Mouse (Mus musculus) heart, postnatal 0 days (tissue): ENCODE results near the gene Rubcn. TPM values are rescaled to one million over a fixed set of nuclear protein-coding genes. Genes with fewer than 3 reads are reported as not detected.

ENCODE experiments used
- ATAC-seq: fragments of 200-750 bp; cut with Nextera tagmentation; 2 replicates; pipeline ENCODE4 v1.8.0; 2017; ENCODE audit warnings: low read depth, moderate number of reproducible peaks, moderate library complexity; ENCODE audit not compliant: insufficient read depth
- DNase-seq: peaks from one replicate; pipeline ENCODE4 v3.0.0-alpha.2; 2016; ENCODE audit warnings: low spot score
- H3K27ac ChIP-seq: fragments of 300-500 bp; sonication (generic); 2 replicates; pipeline ENCODE4 v1.5.1; 2014; ENCODE audit warnings: low read depth, mild to moderate bottlenecking
- H3K27me3 ChIP-seq: fragments of 300-500 bp; sonication (generic); 2 replicates; pipeline ENCODE4 v1.6.1; 2014; ENCODE audit warnings: low read length, mixed read lengths; ENCODE audit not compliant: control insufficient read depth, insufficient read depth
- H3K36me3 ChIP-seq: fragments of 300-500 bp; sonication (generic); replicated peaks from 2 replicates; pipeline ENCODE4 v1.6.1; 2014; ENCODE audit warnings: low read length, mixed read lengths; ENCODE audit not compliant: control insufficient read depth, insufficient read depth
- H3K4me1 ChIP-seq: fragments of 300-500 bp; sonication (generic); 2 replicates; pipeline ENCODE4 v1.6.1; 2014; ENCODE audit warnings: antibody characterized with exemption; ENCODE audit not compliant: control insufficient read depth, insufficient read depth
- H3K4me2 ChIP-seq: fragments of 300-500 bp; sonication (generic); 2 replicates; pipeline ENCODE4 v1.6.1; 2014; ENCODE audit warnings: low read depth, mild to moderate bottlenecking, low read length, moderate library complexity
- H3K4me3 ChIP-seq: fragments of 300-500 bp; sonication (generic); 2 replicates; pipeline ENCODE4 v1.5.1; 2014; ENCODE audit warnings: low read depth, low read length
- H3K9ac ChIP-seq: fragments of 300-500 bp; sonication (generic); replicated peaks from 2 replicates; pipeline ENCODE4 v1.6.1; 2014; ENCODE audit warnings: low read depth, low read length, mixed read lengths
- H3K9me3 ChIP-seq: fragments of 300-500 bp; sonication (generic); replicated peaks from 2 replicates; pipeline ENCODE4 v1.6.1; 2016; ENCODE audit warnings: low read length; ENCODE audit not compliant: control insufficient read depth
- CTCF ChIP-seq: IDR thresholded peaks from 2 replicates; pipeline ENCODE4 v1.5.1; 2016; ENCODE audit warnings: antibody characterized with exemption, control low read depth, low read depth
- EP300 ChIP-seq: IDR thresholded peaks from 2 replicates; pipeline ENCODE4 v1.6.1; 2016; ENCODE audit warnings: antibody characterized with exemption, low read depth
- WGBS: fragments of 180-500 bp; shearing (Covaris S2); extraction: QIAGEN DNeasy Blood & Tissue Kit; methylation state at CpG from one replicate; pipeline ENCODE4 v1.1.7; 2014; 5-methylcytosine and 5-hydroxymethylcytosine counted together
- polyA plus RNA-seq: library from polyadenylated mRNA; unstranded; fragments of >200 nt; fragmentation: Nextera tagmentation; extraction: Ambion mirVana; gene quantifications from 2 replicates; pipeline ENCODE4 v1.2.1, GENCODE M21; 2015
- total RNA-seq: library from RNA; depleted of rRNA; stranded (reverse); fragments of >200 nt; gene quantifications from 2 replicates; pipeline ENCODE4 v1.2.3, GENCODE M21; 2014; ENCODE audit warnings: low replicate concordance

Rubcn gene
- total and polyA plus RNA-seq, 2 experiments from 2014 or later: 12.5 to 66.7 TPM

DNA sequence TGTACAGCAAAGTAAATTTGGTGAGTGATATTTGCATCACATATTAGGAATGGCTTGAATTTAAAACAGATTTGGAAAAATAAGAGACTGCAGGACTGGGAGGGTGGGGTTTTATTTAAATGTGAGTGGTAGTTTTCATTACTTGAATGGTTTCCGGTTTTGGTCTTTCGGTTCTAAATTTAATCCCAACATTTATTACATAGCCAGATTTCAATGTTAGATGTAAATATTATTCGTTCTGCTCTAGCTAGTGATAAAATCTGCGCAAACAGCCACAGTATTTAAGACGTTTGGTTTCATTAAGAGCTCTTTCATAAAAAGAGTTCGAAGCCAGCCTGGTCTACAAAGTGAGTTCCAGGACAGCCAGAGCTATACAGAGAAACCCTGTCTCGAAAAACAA, 35.6 kb upstream of the Rubcn start:
- Histone ChIP-seq H3K9ac (no peak overlapping the region; the same call in 1 of the 2 replicates), H3K4me3 (no peak overlapping the region)

DNA sequence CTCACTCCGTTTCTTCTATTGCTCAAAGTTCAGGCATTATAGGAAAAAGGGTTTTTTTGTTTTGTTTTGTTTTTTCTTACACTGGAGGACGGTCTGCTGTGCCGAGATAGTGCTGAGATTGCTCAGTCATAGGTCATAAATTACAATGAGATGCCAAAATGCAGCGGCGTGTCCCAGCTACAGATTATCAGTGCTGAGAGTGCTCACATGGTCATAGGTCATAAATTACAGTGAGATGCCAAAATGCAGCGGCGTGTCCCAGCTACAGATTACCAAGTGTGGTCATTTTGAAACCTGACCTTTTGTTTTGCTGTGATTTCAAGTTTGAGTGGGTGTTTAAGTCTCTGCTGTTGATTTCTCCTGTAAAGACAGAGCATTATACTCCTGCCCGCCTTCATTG, 29.2 kb upstream of the Rubcn start:
- ATAC-seq: no peak

More for the DNA sequence above, 35.6 kb upstream of the Rubcn start:
- TF ChIP-seq CTCF (no peak), EP300 (no peak)
- DNase-seq: no peak
- no peaks in the 10 kb centered on the region for H3K27me3 ChIP-seq
- H3K27ac ChIP-seq: no peak overlapping the region
- no peak for ATAC-seq
- 48% methylated on average over 7 of the region's 7 CpGs for WGBS
- no peaks in the 10 kb centered on the region for H3K36me3 ChIP-seq
- peaks cover 4% of the 10 kb centered on the region for H3K4me1 ChIP-seq
- no peaks in the 10 kb centered on the region for H3K9me3 ChIP-seq
- peak overlapping the region; percentile 76 for H3K4me2 ChIP-seq

DNA sequence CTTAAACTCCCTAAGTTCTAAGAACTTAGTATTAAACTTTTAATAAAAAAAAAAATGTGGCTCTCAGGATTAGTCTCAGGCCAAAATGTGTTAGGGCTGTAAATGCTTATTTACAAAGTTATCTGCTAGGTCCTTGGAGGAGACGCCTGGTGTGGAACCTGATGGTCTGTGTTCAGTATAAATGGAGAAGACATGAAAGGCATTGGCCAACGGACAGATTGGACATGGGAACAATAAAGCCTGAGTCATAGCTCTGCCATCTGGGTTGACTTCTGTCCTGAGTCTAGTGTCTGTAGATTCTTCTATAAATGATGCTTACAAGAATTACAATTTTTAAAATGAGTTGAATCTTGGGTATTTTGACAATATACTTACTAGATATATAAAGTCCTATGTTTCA, 28.6 kb upstream of the Rubcn start:
- Histone ChIP-seq H3K36me3 (peaks cover 36% of the 10 kb centered on the region), H3K4me2 (no peak overlapping the region), H3K4me1 (no peaks in the 10 kb centered on the region), H3K9me3 (no peaks in the 10 kb centered on the region), H3K27me3 (no peaks in the 10 kb centered on the region), H3K4me3 (no peak overlapping the region), H3K9ac (no peak overlapping the region), H3K27ac (no peak overlapping the region)
- TF ChIP-seq EP300 (no peak), CTCF (no peak)
- DNase-seq (no peak), ATAC-seq (no peak)
- 74% methylated on average over 2 of the region's 2 CpGs for WGBS

More for the DNA sequence above, 29.2 kb upstream of the Rubcn start:
- no peak overlapping the region for H3K4me2 ChIP-seq
- H3K4me3 ChIP-seq: no peak overlapping the region
- no peak for TF ChIP-seq EP300
- H3K27me3 ChIP-seq: no peaks in the 10 kb centered on the region
- no peak for DNase-seq
- H3K9ac ChIP-seq: no peak overlapping the region
- no peaks in the 10 kb centered on the region for H3K4me1 ChIP-seq
- H3K27ac ChIP-seq: no peak overlapping the region
- 72% methylated on average over 8 of the region's 8 CpGs for WGBS
- peaks cover 32% of the 10 kb centered on the region for H3K36me3 ChIP-seq
- no peaks in the 10 kb centered on the region for H3K9me3 ChIP-seq

DNA sequence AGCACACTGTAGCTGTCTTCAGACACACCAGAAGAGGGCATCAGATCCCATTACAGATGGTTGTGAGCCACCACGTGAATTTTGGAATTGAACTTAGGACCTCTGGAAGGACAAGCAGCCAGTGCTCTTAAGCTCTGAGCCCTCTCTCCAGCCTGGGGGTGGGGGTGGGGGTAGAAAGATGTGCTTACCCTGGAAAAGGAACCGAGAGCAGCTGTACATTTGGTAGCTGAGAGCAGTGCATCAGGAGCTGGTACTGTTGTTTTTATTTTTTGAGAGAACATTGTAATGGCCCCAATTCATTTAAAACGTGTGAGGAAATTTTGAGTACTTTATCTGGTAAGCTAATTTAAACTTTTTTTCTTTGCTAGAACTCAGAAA, 24.5 kb upstream of the Rubcn start:
- ATAC-seq (no peak), DNase-seq (no peak)
- Histone ChIP-seq H3K27ac (no peak overlapping the region), H3K9ac (no peak overlapping the region), H3K36me3 (peaks cover 58% of the 10 kb centered on the region), H3K4me2 (no peak overlapping the region), H3K4me1 (no peaks in the 10 kb centered on the region), H3K4me3 (no peak overlapping the region), H3K9me3 (no peaks in the 10 kb centered on the region), H3K27me3 (no peaks in the 10 kb centered on the region)
- WGBS: 59% methylated on average over 3 of the region's 3 CpGs
- TF ChIP-seq EP300: no peak
- TF ChIP-seq CTCF: no peak

DNA sequence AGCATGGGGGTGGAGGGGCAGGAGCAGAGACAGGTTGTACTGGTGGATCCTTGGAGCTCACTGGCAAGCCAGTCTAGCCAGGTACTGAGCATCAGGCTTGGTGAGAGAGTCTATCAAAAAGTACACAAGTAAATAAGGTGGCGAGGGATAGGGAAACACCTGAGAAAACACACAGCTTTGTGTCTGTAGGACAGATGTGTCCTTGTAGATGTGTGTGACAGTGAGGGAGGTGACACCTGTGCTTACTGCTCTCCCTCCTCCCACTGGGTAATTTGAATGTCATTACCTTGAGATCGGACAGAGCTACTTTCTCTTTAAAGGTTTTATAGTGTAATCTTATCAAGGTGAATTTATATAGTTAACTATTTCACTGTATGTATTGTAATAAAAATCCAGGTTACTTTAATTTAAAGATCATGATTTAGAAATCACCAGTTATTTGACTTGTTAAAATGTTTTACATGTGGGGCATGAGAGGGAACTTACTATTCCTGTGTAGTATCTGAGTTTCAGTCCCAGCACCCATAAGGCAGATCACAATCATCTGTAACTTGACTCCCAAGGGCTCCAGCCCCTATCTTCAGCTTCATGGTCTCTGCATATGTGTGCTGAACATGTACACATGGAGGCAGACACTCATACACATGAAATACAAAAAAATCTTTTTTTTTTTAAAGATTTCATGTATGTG, 23.9 kb upstream of the Rubcn start:
- Histone ChIP-seq H3K36me3 (peaks cover 56% of the 10 kb centered on the region), H3K9ac (no peak overlapping the region), H3K9me3 (no peaks in the 10 kb centered on the region), H3K4me2 (no peak overlapping the region), H3K27ac (no peak overlapping the region), H3K27me3 (no peaks in the 10 kb centered on the region), H3K4me3 (no peak overlapping the region), H3K4me1 (no peaks in the 10 kb centered on the region)
- no peak for ATAC-seq
- no peak for TF ChIP-seq EP300
- TF ChIP-seq CTCF: no peak
- DNase-seq: no peak
- WGBS: 86% methylated on average over 2 of the region's 2 CpGs

DNA sequence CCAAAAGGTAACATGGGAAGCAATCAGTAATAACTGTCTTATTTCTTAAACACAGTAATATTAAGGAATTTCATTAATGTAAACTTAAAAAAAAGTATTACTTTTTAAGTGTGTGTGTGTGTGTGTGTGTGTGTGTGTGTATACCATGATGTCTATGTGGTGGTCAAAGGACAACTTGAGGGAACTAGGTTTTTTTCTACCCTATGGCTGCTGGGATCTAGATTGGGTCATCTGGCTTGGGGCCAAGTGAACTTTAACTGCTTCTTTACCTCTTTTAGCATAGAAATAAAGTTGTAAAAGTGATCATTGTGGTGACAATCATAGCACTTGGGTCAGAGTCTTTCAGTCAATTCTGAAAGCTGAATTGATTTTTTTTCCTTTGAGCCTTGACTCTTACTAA, 18.6 kb upstream of the Rubcn start:
- Histone ChIP-seq H3K4me3 (no peak overlapping the region), H3K4me2 (no peak overlapping the region), H3K27me3 (no peaks in the 10 kb centered on the region), H3K9me3 (no peaks in the 10 kb centered on the region), H3K9ac (no peak overlapping the region), H3K36me3 (peaks cover 68% of the 10 kb centered on the region), H3K4me1 (no peaks in the 10 kb centered on the region), H3K27ac (no peak overlapping the region)
- ATAC-seq (no peak), DNase-seq (no peak)
- TF ChIP-seq EP300 (no peak), CTCF (no peak)
